Mouse (Mus musculus) ES-E14 (cell line): ENCODE data around the gene Me1.

Experiments used
- CHD2 ChIP-seq: IDR thresholded peaks from 2 replicates; pipeline ENCODE4 v1.6.1; 2014; ENCODE audit warnings: mild to moderate bottlenecking, low read depth, low read length, inconsistent platforms
- MAFK ChIP-seq: IDR thresholded peaks from 2 replicates; pipeline ENCODE4 v1.6.1; 2014; ENCODE audit warnings: mild to moderate bottlenecking, low read depth, low read length, inconsistent platforms; ENCODE audit not compliant: insufficient read depth

DNA sequence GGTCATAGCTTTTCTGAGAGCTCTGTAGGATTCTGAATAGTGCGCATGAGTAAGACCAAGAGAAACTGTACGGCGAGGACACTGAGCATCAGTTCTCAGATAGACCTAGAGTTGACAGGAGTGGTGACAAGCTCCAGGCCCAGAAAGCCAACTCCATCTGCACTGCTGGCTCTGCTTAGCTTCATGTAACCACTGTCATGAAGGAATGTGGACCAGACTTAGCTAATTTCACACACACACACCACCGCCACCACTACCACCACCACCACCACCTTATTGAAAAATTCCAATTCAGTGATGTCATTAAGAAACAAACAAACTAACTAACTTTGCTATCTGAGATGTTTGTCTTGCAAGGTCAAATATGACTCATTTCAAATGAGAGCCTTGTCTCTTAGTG, 41.2 kb upstream of the Me1 start:
- TF ChIP-seq CHD2: no peak
- TF ChIP-seq MAFK: no peak
